In genomic region chr11:58329906-58330275, GRCm38 (mm10) we compare ENCODE assay signal across 7 mouse cellular contexts. TPM values are rescaled to one million over a fixed set of nuclear protein-coding genes. Genes with fewer than 3 reads are reported as not detected.
A peak's percentile ranks its signal among the peaks of the same experiment; 100 is the strongest.
DNase-seq lines count a peak whose midpoint lies in the region; ATAC-seq and TF ChIP-seq lines count a peak whose summit lies in the region.

No protein-coding gene starts in this region.

- no peak for DNase-seq in lung, postnatal 10 days
- DNase-seq in limb, embryonic 11.5 days (ENCODE audit: low spot score) = no peak
- DNase-seq in layer of hippocampus, postnatal 25 days (ENCODE audit: extremely low spot score in 1 of 2, low spot score in 1 of 2) = no peak
- DNase-seq in gastrocnemius, postnatal 25 days = no peak

- H3K9me3 ChIP-seq in lung, embryonic 15.5 days = no peaks in the 10 kb centered on the region
- H3K9me3 ChIP-seq in limb, embryonic 11.5 days (ENCODE audit: control insufficient read depth, low read length) = no peaks in the 10 kb centered on the region
- H3K9me3 ChIP-seq in neural tube, embryonic 13.5 days = no peaks in the 10 kb centered on the region

- peak overlapping the region; percentile 87 for H3K4me3 ChIP-seq in lung, embryonic 15.5 days
- H3K4me3 ChIP-seq in embryonic fibroblast, embryonic 13.5 days (ENCODE audit: insufficient read depth, low read length) = peak overlapping the region; percentile 83
- H3K4me3 ChIP-seq in limb, embryonic 11.5 days (ENCODE audit: low read depth, low read length) = peak overlapping the region; percentile 79
- H3K4me3 ChIP-seq in neural tube, embryonic 13.5 days = peak overlapping the region; percentile 94

- TF ChIP-seq POLR2A in embryonic fibroblast, embryonic 13.5 days (IDR thresholded peaks at IDR 0.05; ENCODE audit: low read depth, low read length) = no peak; the same call in none of the 2 replicates

- peaks cover 19% of the 10 kb centered on the region for H3K36me3 ChIP-seq in lung, embryonic 15.5 days
- H3K36me3 ChIP-seq in limb, embryonic 11.5 days (ENCODE audit: control insufficient read depth, insufficient read depth, low read length) = no peaks in the 10 kb centered on the region
- peaks cover 39% of the 10 kb centered on the region for H3K36me3 ChIP-seq in neural tube, embryonic 13.5 days

- under 1% methylated on average over 21 of the region's 21 CpGs for WGBS in lung, embryonic 15.5 days
- WGBS in limb, embryonic 11.5 days = under 1% methylated on average over 21 of the region's 21 CpGs
- under 1% methylated on average over 21 of the region's 21 CpGs for WGBS in neural tube, embryonic 13.5 days

- ATAC-seq in lung, embryonic 15.5 days (ENCODE audit: borderline replicate concordance, extremely low read depth, low FRiP score, low TSS enrichment) = peak; percentile 16; the same call in 1 of the 2 replicates
- peak; percentile 40; the same call in 1 of the 2 replicates for ATAC-seq in limb, embryonic 11.5 days (ENCODE audit: insufficient number of reproducible peaks, low FRiP score, low TSS enrichment, low read depth)
- peak; percentile 60 for ATAC-seq in neural tube, embryonic 13.5 days (ENCODE audit: low read depth)

- no peaks in the 10 kb centered on the region for H3K27me3 ChIP-seq in lung, embryonic 15.5 days
- H3K27me3 ChIP-seq in limb, embryonic 11.5 days (ENCODE audit: control insufficient read depth, insufficient read depth, low read length) = no peaks in the 10 kb centered on the region
- H3K27me3 ChIP-seq in neural tube, embryonic 13.5 days = no peaks in the 10 kb centered on the region

- TF ChIP-seq CTCF in embryonic fibroblast, embryonic 13.5 days (IDR thresholded peaks at IDR 0.05; ENCODE audit: borderline replicate concordance, insufficient read depth, low read length) = no peak

- H3K9ac ChIP-seq in lung, embryonic 15.5 days = peak overlapping the region; percentile 93
- peak overlapping the region; percentile 84 for H3K9ac ChIP-seq in limb, embryonic 11.5 days (ENCODE audit: low read length)
- H3K9ac ChIP-seq in neural tube, embryonic 13.5 days = peak overlapping the region; percentile 89

- H3K4me2 ChIP-seq in lung, embryonic 15.5 days = peak overlapping the region; percentile 91
- peak overlapping the region; percentile 89 for H3K4me2 ChIP-seq in limb, embryonic 11.5 days (ENCODE audit: low read depth, severe bottlenecking)
- H3K4me2 ChIP-seq in neural tube, embryonic 13.5 days = peak overlapping the region; percentile 98

- peaks cover 29% of the 10 kb centered on the region for H3K4me1 ChIP-seq in lung, embryonic 15.5 days
- H3K4me1 ChIP-seq in embryonic fibroblast, embryonic 13.5 days (ENCODE audit: control insufficient read depth, insufficient read depth, low read length) = peaks cover 9% of the 10 kb centered on the region; the same call in 1 of the 2 replicates
- peaks cover 14% of the 10 kb centered on the region for H3K4me1 ChIP-seq in limb, embryonic 11.5 days (ENCODE audit: control insufficient read depth, insufficient read depth, low read length)
- peaks cover 51% of the 10 kb centered on the region for H3K4me1 ChIP-seq in neural tube, embryonic 13.5 days (replicated peaks)

- H3K27ac ChIP-seq in lung, embryonic 15.5 days = peak overlapping the region; percentile 70
- peak overlapping the region; percentile 30 for H3K27ac ChIP-seq in embryonic fibroblast, embryonic 13.5 days (ENCODE audit: insufficient read depth, low read length)
- no peak overlapping the region for H3K27ac ChIP-seq in limb, embryonic 11.5 days (replicated peaks; ENCODE audit: low read depth, low read length)
- peak overlapping the region; percentile 78 for H3K27ac ChIP-seq in neural tube, embryonic 13.5 days (replicated peaks)

RNA-seq across cellular contexts. Expression of gene Zfp672, which starts 0.2 kb away (rescaled TPM):
- 29.8 and 32.3 TPM in 2 replicates for polyA plus RNA-seq in lung, embryonic 15.5 days (2015; fragmentation: Nextera tagmentation; extraction: Ambion mirVana)
- 22.1 and 23.2 TPM in 2 replicates for polyA plus RNA-seq in embryonic fibroblast, embryonic 13.5 days (2011; ENCODE audit: insufficient read length, low read depth, missing spikeins)
- 24.6 and 28.2 TPM in 2 replicates for polyA plus RNA-seq in limb, embryonic 11.5 days (2014; fragmentation: Nextera tagmentation; extraction: Ambion mirVana)
- polyA plus RNA-seq in neural tube, embryonic 13.5 days (2015; fragmentation: Nextera tagmentation; extraction: Ambion mirVana) = 35.5 and 39.5 TPM in 2 replicates
- 10 to 100 TPM; 45.9 to 47.7 TPM for total RNA-seq in layer of hippocampus, postnatal 25 days (2021)
- 10 to 100 TPM; 37.7 to 40.6 TPM for total RNA-seq in gastrocnemius, postnatal 25 days (2021)

RNA-seq across cellular contexts. Expression of gene Sh3bp5l, which starts 0.6 kb away (rescaled TPM):
- 32.3 and 38.3 TPM in 2 replicates for polyA plus RNA-seq in lung, embryonic 15.5 days (2015; fragmentation: Nextera tagmentation; extraction: Ambion mirVana)
- 21.5 and 25.1 TPM in 2 replicates for polyA plus RNA-seq in embryonic fibroblast, embryonic 13.5 days (2011; ENCODE audit: insufficient read length, low read depth, missing spikeins)
- 27.0 and 27.7 TPM in 2 replicates for polyA plus RNA-seq in limb, embryonic 11.5 days (2014; fragmentation: Nextera tagmentation; extraction: Ambion mirVana)
- polyA plus RNA-seq in neural tube, embryonic 13.5 days (2015; fragmentation: Nextera tagmentation; extraction: Ambion mirVana) = 46.2 and 47.4 TPM in 2 replicates
- 10 to 100 TPM; 55.1 to 55.8 TPM for total RNA-seq in layer of hippocampus, postnatal 25 days (2021)
- total RNA-seq in gastrocnemius, postnatal 25 days (2021) = 10 to 100 TPM; 22.8 to 27.5 TPM

RNA-seq across cellular contexts. Expression of gene Zfp692, which starts 23.0 kb away (rescaled TPM):
- 23.4 and 25.6 TPM in 2 replicates for polyA plus RNA-seq in lung, embryonic 15.5 days (2015; fragmentation: Nextera tagmentation; extraction: Ambion mirVana)
- 10.3 and 11.6 TPM in 2 replicates for polyA plus RNA-seq in embryonic fibroblast, embryonic 13.5 days (2011; ENCODE audit: insufficient read length, low read depth, missing spikeins)
- polyA plus RNA-seq in limb, embryonic 11.5 days (2014; fragmentation: Nextera tagmentation; extraction: Ambion mirVana) = 12.5 and 14.2 TPM in 2 replicates
- 25.6 and 26.9 TPM in 2 replicates for polyA plus RNA-seq in neural tube, embryonic 13.5 days (2015; fragmentation: Nextera tagmentation; extraction: Ambion mirVana)
- 10 to 100 TPM; 19.3 to 28.6 TPM for total RNA-seq in layer of hippocampus, postnatal 25 days (2021)
- total RNA-seq in gastrocnemius, postnatal 25 days (2021) = 1 to 10 TPM; 2.7 to 4.3 TPM

RNA-seq across cellular contexts. Expression of gene Lypd8, which starts 49.0 kb away (rescaled TPM):
- polyA plus RNA-seq in lung, embryonic 15.5 days (2015; fragmentation: Nextera tagmentation; extraction: Ambion mirVana) = 0.40 TPM in 1 of 2 replicates, not detected in the other
- not detected in 2 replicates for polyA plus RNA-seq in embryonic fibroblast, embryonic 13.5 days (2011; ENCODE audit: insufficient read length, low read depth, missing spikeins)
- not detected in 2 replicates for polyA plus RNA-seq in limb, embryonic 11.5 days (2014; fragmentation: Nextera tagmentation; extraction: Ambion mirVana)
- not detected in 2 replicates for polyA plus RNA-seq in neural tube, embryonic 13.5 days (2015; fragmentation: Nextera tagmentation; extraction: Ambion mirVana)
- under 1 TPM in 1 of 2 experiments, not detected in 1; 0.25 TPM for total RNA-seq in layer of hippocampus, postnatal 25 days (2021)
- total RNA-seq in gastrocnemius, postnatal 25 days (2021) = not detected

RNA-seq across cellular contexts. Expression of gene 4930438A08Rik, which starts 55.3 kb away (rescaled TPM):
- 0.06 TPM in 1 of 2 replicates, not detected in the other for polyA plus RNA-seq in lung, embryonic 15.5 days (2015; fragmentation: Nextera tagmentation; extraction: Ambion mirVana)
- polyA plus RNA-seq in embryonic fibroblast, embryonic 13.5 days (2011; ENCODE audit: insufficient read length, low read depth, missing spikeins) = not detected in 2 replicates
- not detected in 2 replicates for polyA plus RNA-seq in limb, embryonic 11.5 days (2014; fragmentation: Nextera tagmentation; extraction: Ambion mirVana)
- not detected in 2 replicates for polyA plus RNA-seq in neural tube, embryonic 13.5 days (2015; fragmentation: Nextera tagmentation; extraction: Ambion mirVana)
- total RNA-seq in layer of hippocampus, postnatal 25 days (2021) = not detected
- not detected for total RNA-seq in gastrocnemius, postnatal 25 days (2021)
